Mouse (Mus musculus) cerebellum, adult 11 months (tissue): ENCODE results near the gene Agbl2.
"Not testable (repeated sequence)": the region's sequence is repeated elsewhere in the genome, so short reads cannot be mapped to it uniquely, and the experiment has no call there.

Source experiments
- DNase-seq: peaks from one replicate; pipeline ENCODE4 v3.0.0; 2022

Gene Agbl2

GRCm38 (mm10) chr2:90818710-90819109 lies 36.2 kb downstream of the Agbl2 start:
- DNase-seq = no peak

- DNase-seq = no peak
Measured at GRCm38 (mm10) chr2:90820894-90821293, 38.4 kb downstream of the Agbl2 start.

- DNase-seq = no peak
Measured at GRCm38 (mm10) chr2:90822978-90823377, 40.5 kb downstream of the Agbl2 start.

GRCm38 (mm10) chr2:90823781-90824180 lies 41.3 kb downstream of the Agbl2 start:
- peak; percentile 93 for DNase-seq

- DNase-seq = not testable (repeated sequence)
Measured at GRCm38 (mm10) chr2:90824528-90824927, 42.0 kb downstream of the Agbl2 start.

GRCm38 (mm10) chr2:90825515-90826172 lies 43.1 kb downstream of the Agbl2 start:
- DNase-seq = no peak

GRCm38 (mm10) chr2:90828739-90829138 lies 46.2 kb downstream of the Agbl2 start:
- no peak for DNase-seq

- no peak for DNase-seq
Measured at GRCm38 (mm10) chr2:90833502-90833901, 51.0 kb downstream of the Agbl2 start.

GRCm38 (mm10) chr2:90838621-90839020 lies 56.1 kb downstream of the Agbl2 start:
- no peak for DNase-seq

GRCm38 (mm10) chr2:90843666-90844065 lies 61.1 kb downstream of the Agbl2 start:
- DNase-seq = no peak

- no peak for DNase-seq
Measured at GRCm38 (mm10) chr2:90844262-90844661, 61.7 kb downstream of the Agbl2 start.

GRCm38 (mm10) chr2:90845234-90845633 lies 62.7 kb downstream of the Agbl2 start:
- DNase-seq = no peak

GRCm38 (mm10) chr2:90846171-90846570 lies 63.6 kb downstream of the Agbl2 start:
- no peak for DNase-seq

- no peak for DNase-seq
Measured at GRCm38 (mm10) chr2:90846597-90846954, 64.0 kb downstream of the Agbl2 start.

GRCm38 (mm10) chr2:90846955-90847680 lies 64.6 kb downstream of the Agbl2 start, which contains the start of gene Mtch2:
Gene Mtch2, plus strand, starts transcription at chr2:90847155.
- peak; percentile 99 for DNase-seq

- no peak for DNase-seq
Measured at GRCm38 (mm10) chr2:90847681-90848050, 65.1 kb downstream of the Agbl2 start.

- DNase-seq = no peak
Measured at GRCm38 (mm10) chr2:90848331-90848730, 65.8 kb downstream of the Agbl2 start.

- peak; percentile 73 for DNase-seq
Measured at GRCm38 (mm10) chr2:90850401-90850800, 67.9 kb downstream of the Agbl2 start.

- DNase-seq = no peak
Measured at GRCm38 (mm10) chr2:90861486-90861885, 79.0 kb downstream of the Agbl2 start.

GRCm38 (mm10) chr2:90864184-90864583 lies 81.7 kb downstream of the Agbl2 start:
- no peak for DNase-seq

- peak; percentile 79 for DNase-seq
Measured at GRCm38 (mm10) chr2:90866524-90866923, 84.0 kb downstream of the Agbl2 start.

- no peak for DNase-seq
Measured at GRCm38 (mm10) chr2:90870136-90870601, 87.6 kb downstream of the Agbl2 start.

GRCm38 (mm10) chr2:90871180-90871961 lies 88.8 kb downstream of the Agbl2 start:
- DNase-seq = no peak

- no peak for DNase-seq
Measured at GRCm38 (mm10) chr2:90874025-90874424, 91.5 kb downstream of the Agbl2 start.
